Mouse (Mus musculus): Measurements from ENCODE around the gene Smagp.

- TF ChIP-seq EP300 (IDR thresholded peaks at IDR 0.05; ENCODE audit: low read depth) (no peak), CTCF (IDR thresholded peaks at IDR 0.05; ENCODE audit: low read depth) (no peak)
These were observed 20.5 kb downstream of the Smagp start for GRCm38 (mm10) chr15:100616221-100616620.

Measured in heart, postnatal 0 days (tissue).